Mouse (Mus musculus) myocyte (in vitro differentiated cells): ENCODE results near the gene Clint1. TPM values are rescaled to one million over a fixed set of nuclear protein-coding genes. Genes with fewer than 3 reads are reported as not detected.
A peak's percentile ranks its signal among the peaks of the same experiment; 100 is the strongest.

Experiments used
- H3K27me3 ChIP-seq: one replicate; pipeline ENCODE4 v1.6.1; 2011; ENCODE audit not compliant: control insufficient read depth, insufficient read depth, insufficient read length
- H3K36me3 ChIP-seq: one replicate; pipeline ENCODE4 v1.6.1; 2011; ENCODE audit not compliant: control insufficient read depth, insufficient read depth
- H3K4me2 ChIP-seq: one replicate; pipeline ENCODE4 v1.6.1; 2011; ENCODE audit warnings: low read depth, control low read depth
- H3K4me3 ChIP-seq: one replicate; pipeline ENCODE4 v1.5.1; 2011; ENCODE audit warnings: mild to moderate bottlenecking, control low read depth, moderate library complexity
- H3K79me2 ChIP-seq: one replicate; pipeline ENCODE4 v1.6.1; 2011; ENCODE audit not compliant: control insufficient read depth, insufficient read depth
- H3ac ChIP-seq: one replicate; pipeline ENCODE4 v1.6.1; 2011; ENCODE audit not compliant: control insufficient read depth, insufficient read length
- CEBPB ChIP-seq: IDR thresholded peaks from 2 replicates; pipeline ENCODE4 v1.6.1; 2011; ENCODE audit warnings: mild to moderate bottlenecking, moderate library complexity; ENCODE audit not compliant: poor library complexity, insufficient read depth, severe bottlenecking
- E2F4 ChIP-seq: IDR thresholded peaks from one replicate; pipeline ENCODE4 v1.6.1; 2011; ENCODE audit warnings: mild to moderate bottlenecking, control low read depth, moderate library complexity; ENCODE audit not compliant: insufficient read depth
- MAX ChIP-seq: IDR thresholded peaks from one replicate; pipeline ENCODE4 v1.6.1; 2011; ENCODE audit warnings: low read depth, mild to moderate bottlenecking, control low read depth
- MYOD1 ChIP-seq, 3 experiments: IDR thresholded peaks; one replicate each; pipeline ENCODE4 v1.6.1; 2011; ENCODE audit warnings: control low read depth in 2 of 3, low read depth in 2 of 3, mild to moderate bottlenecking in 2 of 3, moderate library complexity in 1 of 3; ENCODE audit not compliant: insufficient read length in 2 of 3, control insufficient read depth in 1 of 3
- MYOG ChIP-seq, 3 experiments: IDR thresholded peaks; one replicate each; pipeline ENCODE4 v1.6.1; 2011; ENCODE audit warnings: control low read depth in 2 of 3, low read depth in 2 of 3, mild to moderate bottlenecking in 2 of 3; ENCODE audit not compliant: insufficient read length in 2 of 3, control insufficient read depth in 1 of 3, insufficient read depth in 1 of 3
- POLR2A ChIP-seq: IDR thresholded peaks from one replicate; pipeline ENCODE4 v1.6.1; 2011; ENCODE audit warnings: low read depth, mild to moderate bottlenecking, control low read depth, moderate library complexity; ENCODE audit not compliant: insufficient read length
- POLR2AphosphoS2 ChIP-seq: IDR thresholded peaks from one replicate; pipeline ENCODE4 v1.6.1; 2011; ENCODE audit warnings: low read depth, control low read depth; ENCODE audit not compliant: insufficient read length
- REST ChIP-seq: IDR thresholded peaks from one replicate; pipeline ENCODE4 v1.6.1; 2011; ENCODE audit warnings: mild to moderate bottlenecking, control low read depth, moderate library complexity; ENCODE audit not compliant: insufficient read depth, insufficient read length
- SRF ChIP-seq: IDR thresholded peaks from one replicate; pipeline ENCODE4 v1.6.1; 2011; ENCODE audit warnings: low read depth; ENCODE audit not compliant: control insufficient read depth, insufficient read length
- TCF12 ChIP-seq: IDR thresholded peaks from one replicate; pipeline ENCODE4 v1.6.1; 2011; ENCODE audit warnings: mild to moderate bottlenecking, control low read depth; ENCODE audit not compliant: poor library complexity, insufficient read depth, severe bottlenecking
- TCF3 ChIP-seq: IDR thresholded peaks from one replicate; pipeline ENCODE4 v1.6.1; 2011; ENCODE audit warnings: low read depth, control low read depth; ENCODE audit not compliant: insufficient read length
- USF1 ChIP-seq: IDR thresholded peaks from one replicate; pipeline ENCODE4 v1.6.1; 2011; ENCODE audit warnings: low read depth, mild to moderate bottlenecking, control low read depth, moderate library complexity
- polyA plus RNA-seq: library from polyadenylated mRNA; unstranded; fragments of >200 nt; fragmentation: generic; extraction: Trizol; gene quantifications from one replicate; pipeline ENCODE4 v1.2.1, GENCODE M21; 2012; ENCODE audit warnings: missing spikeins

The Clint1 gene
- polyA plus RNA-seq, 1 experiment = 32.5 TPM

DNA sequence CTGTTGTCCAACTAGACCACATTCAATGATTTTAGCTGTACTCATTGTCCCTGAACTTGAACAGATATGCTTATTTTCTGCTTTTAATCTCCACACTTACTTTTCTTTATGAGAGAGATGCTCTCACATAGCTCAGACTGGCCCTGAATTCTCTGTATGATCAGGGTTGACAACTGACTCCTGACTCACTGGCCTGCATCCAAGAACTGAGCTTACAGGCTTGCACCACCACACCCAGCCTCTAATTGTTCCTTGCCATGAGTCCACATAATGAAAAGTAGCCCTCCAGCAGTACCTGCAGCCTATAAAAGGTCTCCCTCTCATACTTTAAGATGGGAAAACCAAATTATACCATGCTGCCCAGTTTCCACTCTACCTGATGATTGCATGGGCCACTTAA, 21.7 kb upstream of the Clint1 start:
- Histone ChIP-seq H3ac (no peak overlapping the region), H3K4me2 (no peak overlapping the region), H3K79me2 (no peaks in the 10 kb centered on the region), H3K27me3 (no peaks in the 10 kb centered on the region), H3K4me3 (no peak overlapping the region), H3K36me3 (no peaks in the 10 kb centered on the region)
- TF ChIP-seq TCF3 (no peak), MYOD1 (IDR thresholded peaks at IDR 0.05; ENCODE audit: control insufficient read depth in 1 of 3, insufficient read length in 2 of 3, low read depth in 2 of 3) (no peak), CEBPB (no peak), TCF12 (no peak), USF1 (no peak), MAX (no peak), POLR2A (no peak), SRF (no peak), E2F4 (no peak), MYOG (IDR thresholded peaks at IDR 0.05; ENCODE audit: control insufficient read depth in 1 of 3, insufficient read depth in 1 of 3, insufficient read length in 2 of 3, low read depth in 2 of 3) (no peak), REST (no peak), POLR2AphosphoS2 (no peak)

GRCm38 (mm10) chr11:45830743-45831310, 21.0 kb upstream of the Clint1 start:
- Histone ChIP-seq H3K79me2 (no peaks in the 10 kb centered on the region), H3K36me3 (no peaks in the 10 kb centered on the region), H3K27me3 (peaks cover 3% of the 10 kb centered on the region), H3ac (no peak overlapping the region), H3K4me2 (peak overlapping the region; percentile 30), H3K4me3 (no peak overlapping the region)
- no peak for TF ChIP-seq MAX
- TF ChIP-seq SRF = no peak

- TF ChIP-seq POLR2A (no peak), MYOD1 (IDR thresholded peaks at IDR 0.05; ENCODE audit: control insufficient read depth in 1 of 3, insufficient read length in 2 of 3, low read depth in 2 of 3) (no peak), MAX (no peak)
- no peaks in the 10 kb centered on the region for H3K36me3 ChIP-seq
- no peak overlapping the region for H3K4me2 ChIP-seq
- peaks cover 4% of the 10 kb centered on the region for H3K27me3 ChIP-seq
- no peak overlapping the region for H3K4me3 ChIP-seq
- no peaks in the 10 kb centered on the region for H3K79me2 ChIP-seq
- H3ac ChIP-seq = no peak overlapping the region
Observed at GRCm38 (mm10) chr11:45831476-45832143, 20.2 kb upstream of the Clint1 start.

GRCm38 (mm10) chr11:45835625-45836255, 16.1 kb upstream of the Clint1 start:
- Histone ChIP-seq H3K79me2 (no peaks in the 10 kb centered on the region), H3K36me3 (no peaks in the 10 kb centered on the region), H3ac (no peak overlapping the region), H3K4me2 (no peak overlapping the region), H3K27me3 (peaks cover 4% of the 10 kb centered on the region), H3K4me3 (no peak overlapping the region)
- TF ChIP-seq SRF = no peak
- TF ChIP-seq TCF3 = no peak
- TF ChIP-seq MYOD1 (IDR thresholded peaks at IDR 0.05; ENCODE audit: control insufficient read depth in 1 of 3, insufficient read length in 2 of 3, low read depth in 2 of 3) = no peak
- no peak for TF ChIP-seq POLR2A
- no peak for TF ChIP-seq TCF12

- H3ac ChIP-seq = no peak overlapping the region
- no peak overlapping the region for H3K4me2 ChIP-seq
- TF ChIP-seq MAX = no peak
- no peak for TF ChIP-seq MYOD1 (IDR thresholded peaks at IDR 0.05; ENCODE audit: control insufficient read depth in 1 of 3, insufficient read length in 2 of 3, low read depth in 2 of 3)
- no peak for TF ChIP-seq TCF3
- TF ChIP-seq SRF = no peak
- TF ChIP-seq TCF12 = no peak
- TF ChIP-seq CEBPB = no peak
- no peak for TF ChIP-seq POLR2A
- TF ChIP-seq POLR2AphosphoS2 = no peak
- no peak for TF ChIP-seq MYOG (IDR thresholded peaks at IDR 0.05; ENCODE audit: control insufficient read depth in 1 of 3, insufficient read depth in 1 of 3, insufficient read length in 2 of 3, low read depth in 2 of 3)
- no peak for TF ChIP-seq E2F4
- TF ChIP-seq USF1 = no peak
- TF ChIP-seq REST = no peak
- H3K27me3 ChIP-seq = peaks cover 10% of the 10 kb centered on the region
- H3K79me2 ChIP-seq = no peaks in the 10 kb centered on the region
- no peak overlapping the region for H3K4me3 ChIP-seq
- H3K36me3 ChIP-seq = no peaks in the 10 kb centered on the region
Observed at GRCm38 (mm10) chr11:45837257-45837817, 14.5 kb upstream of the Clint1 start.
